Mouse (Mus musculus) C2C12 (cell line): ENCODE results near the gene Tnfrsf14. TPM values are rescaled to one million over a fixed set of nuclear protein-coding genes. Genes with fewer than 3 reads are reported as not detected.

ENCODE experiments used
- H3K27me3 ChIP-seq: one replicate; pipeline ENCODE4 v1.6.1; 2011; ENCODE audit not compliant: control insufficient read depth, insufficient read depth, insufficient read length
- H3K36me3 ChIP-seq: one replicate; pipeline ENCODE4 v1.6.1; 2011; ENCODE audit not compliant: control insufficient read depth, insufficient read depth
- H3K4me3 ChIP-seq: one replicate; pipeline ENCODE4 v1.5.1; 2011; ENCODE audit warnings: mild to moderate bottlenecking, control low read depth; ENCODE audit not compliant: poor library complexity, insufficient read depth, severe bottlenecking
- H3K79me2 ChIP-seq: one replicate; pipeline ENCODE4 v1.6.1; 2011; ENCODE audit not compliant: control insufficient read depth, insufficient read depth
- H3K79me3 ChIP-seq: one replicate; pipeline ENCODE4 v1.6.1; 2011; ENCODE audit warnings: low read depth, control low read depth
- H3ac ChIP-seq: one replicate; pipeline ENCODE3; 2011; ENCODE audit warnings: low read depth; ENCODE audit not compliant: control insufficient read depth, insufficient read length
- CEBPB ChIP-seq: IDR thresholded peaks from one replicate; pipeline ENCODE4 v1.6.1; 2011; ENCODE audit warnings: low read depth, mild to moderate bottlenecking, control low read depth, moderate library complexity
- CTCF ChIP-seq: IDR thresholded peaks from one replicate; pipeline ENCODE4 v1.5.1; 2011; ENCODE audit not compliant: control insufficient read depth, insufficient read depth, insufficient read length
- FOSL1 ChIP-seq: IDR thresholded peaks from one replicate; pipeline ENCODE4 v1.8.0; 2011; ENCODE audit warnings: mild to moderate bottlenecking, low read length; ENCODE audit not compliant: poor library complexity, insufficient read depth, severe bottlenecking
- MAX ChIP-seq: IDR thresholded peaks from one replicate; pipeline ENCODE4 v1.6.1; 2011; ENCODE audit warnings: mild to moderate bottlenecking, control low read depth
- MYOD1 ChIP-seq: IDR thresholded peaks from one replicate; pipeline ENCODE4 v1.6.1; 2011; ENCODE audit warnings: low read depth; ENCODE audit not compliant: control insufficient read depth, insufficient read length
- MYOG ChIP-seq: IDR thresholded peaks from one replicate; pipeline ENCODE4 v1.6.1; 2011; ENCODE audit not compliant: control insufficient read depth, insufficient read length; ENCODE audit errors: extremely low read depth
- USF1 ChIP-seq: IDR thresholded peaks from one replicate; pipeline ENCODE4 v1.6.1; 2011; ENCODE audit warnings: low read depth, mild to moderate bottlenecking, control low read depth, moderate library complexity
- polyA plus RNA-seq: library from polyadenylated mRNA; unstranded; fragments of >200 nt; fragmentation: generic; extraction: Trizol; gene quantifications from one replicate; pipeline ENCODE4 v1.2.1, GENCODE M21; 2012; ENCODE audit warnings: missing spikeins

Gene Tnfrsf14
- polyA plus RNA-seq, 1 experiment, result 0.02 TPM

- Histone ChIP-seq H3K4me3 (no peak overlapping the region), H3K27me3 (peaks cover 65% of the 10 kb centered on the region), H3ac (no peak overlapping the region), H3K79me2 (peaks cover 21% of the 10 kb centered on the region), H3K79me3 (peaks cover 17% of the 10 kb centered on the region), H3K36me3 (peaks cover 5% of the 10 kb centered on the region)
- TF ChIP-seq MAX, result no peak
- no peak for TF ChIP-seq USF1
- no peak for TF ChIP-seq MYOG
- TF ChIP-seq MYOD1, result no peak
- no peak for TF ChIP-seq CTCF
- TF ChIP-seq CEBPB, result no peak
- no peak for TF ChIP-seq FOSL1
These were observed 32.9 kb upstream of the Tnfrsf14 start for GRCm38 (mm10) chr4:154961226-154961738.

DNA sequence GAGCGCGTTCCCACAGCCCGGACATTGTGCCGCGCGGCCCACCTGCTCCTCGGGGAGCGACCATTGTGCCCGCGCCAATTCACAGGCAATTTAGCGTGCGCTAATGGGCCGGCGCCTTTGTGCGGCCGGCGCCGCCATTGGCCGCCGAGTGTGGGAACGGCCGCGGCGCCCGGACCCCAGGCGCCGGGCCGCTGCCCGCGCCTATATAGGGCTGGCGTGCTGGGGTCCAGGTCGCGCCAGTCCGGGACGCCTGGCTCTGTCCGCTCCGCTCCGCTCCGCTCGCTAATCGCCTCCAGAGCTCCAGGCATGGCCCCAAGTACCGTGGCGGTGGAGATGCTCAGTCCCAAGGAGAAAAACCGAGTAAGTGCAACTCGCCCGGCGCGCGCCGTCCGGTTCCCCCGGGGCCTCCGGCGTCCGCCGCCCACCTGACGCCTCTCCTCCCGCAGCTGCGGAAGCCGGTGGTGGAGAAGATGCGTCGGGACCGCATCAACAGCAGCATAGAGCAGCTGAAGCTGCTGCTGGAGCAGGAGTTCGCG, 32.4 kb upstream of the Tnfrsf14 start, which contains the start of gene Hes5:
Gene Hes5, plus strand, starts transcription at position 234 of the 536 bp plus-strand sequence.
- peaks cover 66% of the 10 kb centered on the region for H3K27me3 ChIP-seq
- H3K4me3 ChIP-seq, result no peak within 1 kb of the TSS
- H3K36me3 ChIP-seq, result peaks cover under 1% of the 10 kb centered on the region
- peaks cover 12% of the 10 kb centered on the region for H3K79me3 ChIP-seq
- H3K79me2 ChIP-seq, result peaks cover 16% of the 10 kb centered on the region
- no peak within 1 kb of the TSS for H3ac ChIP-seq
- TF ChIP-seq MYOG, result no peak
- no peak for TF ChIP-seq USF1
- no peak for TF ChIP-seq MYOD1
- no peak for TF ChIP-seq CTCF
- TF ChIP-seq CEBPB, result no peak
- TF ChIP-seq FOSL1, result no peak
- TF ChIP-seq MAX, result no peak

GRCm38 (mm10) chr4:154960021-154960689, 31.8 kb upstream of the Tnfrsf14 start:
- Histone ChIP-seq H3ac (no peak overlapping the region), H3K79me3 (peaks cover 6% of the 10 kb centered on the region), H3K27me3 (peaks cover 72% of the 10 kb centered on the region), H3K4me3 (no peak overlapping the region), H3K36me3 (no peaks in the 10 kb centered on the region), H3K79me2 (peaks cover 10% of the 10 kb centered on the region)
- no peak for TF ChIP-seq CTCF
- no peak for TF ChIP-seq FOSL1
- no peak for TF ChIP-seq CEBPB
- TF ChIP-seq MYOG, result no peak
- TF ChIP-seq USF1, result no peak
- TF ChIP-seq MYOD1, result no peak
- TF ChIP-seq MAX, result no peak

DNA sequence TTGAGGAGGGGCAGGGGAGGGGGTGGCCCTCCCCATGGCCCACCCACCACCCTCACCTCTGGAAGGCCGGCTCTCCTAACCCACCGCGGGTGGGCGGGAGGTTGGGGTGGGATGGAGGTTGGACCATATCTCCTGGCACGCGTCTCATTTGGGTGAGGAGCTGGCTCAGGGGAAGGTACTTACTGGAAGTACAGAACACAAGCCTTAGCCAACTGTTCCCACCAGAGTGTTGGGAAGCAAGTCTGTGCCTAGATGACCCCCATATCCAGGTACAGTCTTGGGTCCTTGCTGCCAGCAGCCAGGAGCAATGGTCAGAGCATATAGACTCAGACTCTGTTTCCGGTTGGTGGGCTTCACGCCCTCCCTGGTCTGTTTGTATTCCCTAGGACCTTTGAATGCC, 30.3 kb upstream of the Tnfrsf14 start:
- no peak overlapping the region for H3K4me3 ChIP-seq
- H3K27me3 ChIP-seq, result peaks cover 87% of the 10 kb centered on the region
- H3K79me2 ChIP-seq, result no peaks in the 10 kb centered on the region
- TF ChIP-seq FOSL1 (no peak), USF1 (no peak), MYOG (no peak), MYOD1 (no peak), CEBPB (no peak), MAX (no peak), CTCF (no peak)
- H3ac ChIP-seq, result no peak overlapping the region
- H3K79me3 ChIP-seq, result no peaks in the 10 kb centered on the region
- no peaks in the 10 kb centered on the region for H3K36me3 ChIP-seq

GRCm38 (mm10) chr4:154958171-154958570, 29.8 kb upstream of the Tnfrsf14 start:
- Histone ChIP-seq H3K4me3 (no peak overlapping the region), H3K79me3 (no peaks in the 10 kb centered on the region), H3K36me3 (no peaks in the 10 kb centered on the region), H3K27me3 (peaks cover 92% of the 10 kb centered on the region), H3ac (no peak overlapping the region), H3K79me2 (no peaks in the 10 kb centered on the region)
- TF ChIP-seq MYOG (no peak), CTCF (no peak), CEBPB (no peak), MAX (no peak)
